Mouse (Mus musculus) intestine, embryonic 16.5 days (tissue): ENCODE measurements around the gene Bpifb5. TPM values are rescaled to one million over a fixed set of nuclear protein-coding genes. Genes with fewer than 3 reads are reported as not detected.
"Not testable (repeated sequence)": the region's sequence is repeated elsewhere in the genome, so short reads cannot be mapped to it uniquely, and the experiment has no call there.

Experiments used
- ATAC-seq: fragments of 200-750 bp; cut with Nextera tagmentation; 2 replicates; pipeline ENCODE4 v1.8.0; 2017; ENCODE audit warnings: moderate TSS enrichment, moderate library complexity
- H3K27ac ChIP-seq: fragments of 300-500 bp; sonication (generic); 2 replicates; pipeline ENCODE4 v1.5.1; 2014; ENCODE audit warnings: mild to moderate bottlenecking, low read length
- H3K27me3 ChIP-seq: fragments of 300-500 bp; sonication (generic); replicated peaks from 2 replicates; pipeline ENCODE4 v1.6.1; 2014; ENCODE audit warnings: low read length, control low read depth, mixed read lengths; ENCODE audit not compliant: control insufficient read depth, insufficient read depth
- H3K36me3 ChIP-seq: fragments of 300-500 bp; sonication (generic); 2 replicates; pipeline ENCODE4 v1.6.1; 2014; ENCODE audit warnings: low read length, control low read depth; ENCODE audit not compliant: control insufficient read depth, insufficient read depth
- H3K4me1 ChIP-seq: fragments of 300-500 bp; sonication (generic); 2 replicates; pipeline ENCODE4 v1.6.1; 2014; ENCODE audit warnings: low read length, control low read depth, mixed read lengths; ENCODE audit not compliant: control insufficient read depth, insufficient read depth
- H3K4me2 ChIP-seq: fragments of 300-500 bp; sonication (generic); 2 replicates; pipeline ENCODE4 v1.6.1; 2014; ENCODE audit warnings: low read depth, low read length, control low read depth
- H3K4me3 ChIP-seq: fragments of 300-500 bp; sonication (generic); 2 replicates; pipeline ENCODE4 v1.5.1; 2014; ENCODE audit warnings: mild to moderate bottlenecking, low read length
- H3K9ac ChIP-seq: fragments of 300-500 bp; sonication (generic); 2 replicates; pipeline ENCODE4 v1.6.1; 2014; ENCODE audit warnings: low read depth, low read length
- H3K9me3 ChIP-seq: fragments of 300-500 bp; sonication (generic); 2 replicates; pipeline ENCODE4 v1.6.1; 2016; ENCODE audit warnings: low read length, control low read depth; ENCODE audit not compliant: control insufficient read depth
- WGBS: fragments of 180-500 bp; shearing (Covaris S2); extraction: QIAGEN DNeasy Blood & Tissue Kit; methylation state at CpG from one replicate; pipeline ENCODE4 v1.1.7; 2014; 5-methylcytosine and 5-hydroxymethylcytosine counted together
- polyA plus RNA-seq: library from polyadenylated mRNA; unstranded; fragments of >200 nt; fragmentation: Nextera tagmentation; extraction: Ambion mirVana; gene quantifications from 2 replicates; pipeline ENCODE4 v1.2.1, GENCODE M21; 2015

Bpifb5 gene
- polyA plus RNA-seq: 0.07 TPM in 1 of 2 replicates, not detected in the other

- 0 out of 2 replicates have a peak, but pooled peaks have one; percentile 40 for ATAC-seq
- Histone ChIP-seq H3K36me3 (no peaks in the 10 kb centered on the region), H3K9ac (no peak within 1 kb of the TSS; the same call in 1 of the 2 replicates), H3K4me2 (no peak within 1 kb of the TSS), H3K9me3 (no peaks in the 10 kb centered on the region), H3K27ac (no peak within 1 kb of the TSS), H3K4me3 (no peak within 1 kb of the TSS), H3K4me1 (peaks cover 6% of the 10 kb centered on the region), H3K27me3 (no peaks in the 10 kb centered on the region)
- 5% methylated on average over 14 of the region's 14 CpGs for WGBS
Measured at GRCm38 (mm10) chr2:154223265-154223916, at the start of gene Bpifb5. Bpifb5 (plus strand) TSS chr2:154223742.

- H3K9ac ChIP-seq, H3K27me3 ChIP-seq, H3K4me3 ChIP-seq, H3K4me1 ChIP-seq, H3K27ac ChIP-seq, H3K9me3 ChIP-seq, H3K36me3 ChIP-seq, ATAC-seq, H3K4me2 ChIP-seq: not testable (repeated sequence)
- 84% methylated on average over 7 of the region's 7 CpGs for WGBS
Measured at GRCm38 (mm10) chr2:154181900-154182299, 41.6 kb upstream of the Bpifb5 start.

- not testable (repeated sequence) for H3K9me3 ChIP-seq, H3K27me3 ChIP-seq, ATAC-seq, H3K4me3 ChIP-seq, H3K4me1 ChIP-seq, H3K9ac ChIP-seq, H3K36me3 ChIP-seq, H3K27ac ChIP-seq, H3K4me2 ChIP-seq
- 61% methylated on average over 4 of the region's 4 CpGs for WGBS
Measured at GRCm38 (mm10) chr2:154183061-154183460, 40.5 kb upstream of the Bpifb5 start.

- Histone ChIP-seq H3K4me2 (no peak overlapping the region), H3K27ac (no peak overlapping the region), H3K27me3 (no peaks in the 10 kb centered on the region), H3K9ac (no peak overlapping the region), H3K9me3 (no peaks in the 10 kb centered on the region), H3K4me1 (no peaks in the 10 kb centered on the region), H3K4me3 (no peak overlapping the region), H3K36me3 (no peaks in the 10 kb centered on the region)
- no peak for ATAC-seq
- 84% methylated on average over 6 of the region's 6 CpGs for WGBS
Measured at GRCm38 (mm10) chr2:154185319-154185718, 38.2 kb upstream of the Bpifb5 start.

GRCm38 (mm10) chr2:154185748-154186147 lies 37.8 kb upstream of the Bpifb5 start:
- Histone ChIP-seq H3K9ac (no peak overlapping the region), H3K36me3 (no peaks in the 10 kb centered on the region), H3K4me1 (no peaks in the 10 kb centered on the region), H3K4me2 (no peak overlapping the region), H3K27ac (no peak overlapping the region), H3K27me3 (no peaks in the 10 kb centered on the region), H3K4me3 (no peak overlapping the region), H3K9me3 (no peaks in the 10 kb centered on the region)
- ATAC-seq: no peak
- WGBS: 67% methylated on average over 3 of the region's 3 CpGs

GRCm38 (mm10) chr2:154187468-154187867 lies 36.1 kb upstream of the Bpifb5 start:
- no peaks in the 10 kb centered on the region for H3K9me3 ChIP-seq
- no peaks in the 10 kb centered on the region for H3K36me3 ChIP-seq
- no peak overlapping the region for H3K27ac ChIP-seq
- no peak for ATAC-seq
- no peaks in the 10 kb centered on the region for H3K27me3 ChIP-seq
- H3K9ac ChIP-seq: no peak overlapping the region
- H3K4me2 ChIP-seq: no peak overlapping the region
- no peak overlapping the region for H3K4me3 ChIP-seq
- 40% methylated on average over 5 of the region's 5 CpGs for WGBS
- H3K4me1 ChIP-seq: no peaks in the 10 kb centered on the region

- WGBS: 77% methylated on average over 7 of the region's 7 CpGs
- Histone ChIP-seq H3K4me3 (no peak overlapping the region), H3K9ac (no peak overlapping the region), H3K36me3 (no peaks in the 10 kb centered on the region), H3K27me3 (no peaks in the 10 kb centered on the region), H3K4me1 (no peaks in the 10 kb centered on the region), H3K9me3 (no peaks in the 10 kb centered on the region), H3K27ac (no peak overlapping the region), H3K4me2 (no peak overlapping the region)
- no peak for ATAC-seq
Measured at GRCm38 (mm10) chr2:154189877-154190434, 33.6 kb upstream of the Bpifb5 start.

- Histone ChIP-seq H3K4me3 (no peak within 1 kb of the TSS), H3K27ac (no peak within 1 kb of the TSS), H3K4me1 (no peaks in the 10 kb centered on the region), H3K4me2 (no peak within 1 kb of the TSS), H3K9me3 (no peaks in the 10 kb centered on the region), H3K9ac (no peak within 1 kb of the TSS), H3K36me3 (no peaks in the 10 kb centered on the region), H3K27me3 (no peaks in the 10 kb centered on the region)
- WGBS: 80% methylated on average over 11 of the region's 11 CpGs
- no peak for ATAC-seq
Measured at GRCm38 (mm10) chr2:154190546-154191258, 32.8 kb upstream of the Bpifb5 start, which contains the start of gene Bpifb1. Bpifb1 (plus strand) TSS chr2:154190818.

- WGBS: 56% methylated on average over 2 of the region's 2 CpGs
- no peak for ATAC-seq
- no peak overlapping the region for H3K4me3 ChIP-seq
- no peaks in the 10 kb centered on the region for H3K4me1 ChIP-seq
- H3K9ac ChIP-seq: no peak overlapping the region
- no peaks in the 10 kb centered on the region for H3K9me3 ChIP-seq
- H3K4me2 ChIP-seq: no peak overlapping the region
- H3K36me3 ChIP-seq: no peaks in the 10 kb centered on the region
- no peak overlapping the region for H3K27ac ChIP-seq
- H3K27me3 ChIP-seq: no peaks in the 10 kb centered on the region
Measured at GRCm38 (mm10) chr2:154192141-154192540, 31.4 kb upstream of the Bpifb5 start.
